Mouse (Mus musculus): ENCODE data around the gene H2-M5. TPM values are rescaled to one million over a fixed set of nuclear protein-coding genes. Genes with fewer than 3 reads are reported as not detected.
A peak's percentile ranks its signal among the peaks of the same experiment; 100 is the strongest.

H2-M5 gene
- polyA plus RNA-seq, 1 experiment from 2014 or later, result 0.86 TPM

GRCm38 (mm10) chr17:37018328-37018727 is 29.0 kb upstream of the H2-M5 start:
- no peak for DNase-seq (ENCODE audit: low spot score)
- H3K9me3 ChIP-seq (ENCODE audit: control insufficient read depth, low read length), result no peaks in the 10 kb centered on the region
- H3K4me1 ChIP-seq (replicated peaks; ENCODE audit: control insufficient read depth, insufficient read depth, low read length), result no peaks in the 10 kb centered on the region
- no peaks in the 10 kb centered on the region for H3K27me3 ChIP-seq (ENCODE audit: control insufficient read depth, insufficient read depth, low read length)
- WGBS, result 75% methylated on average over 3 of the region's 3 CpGs
- H3K27ac ChIP-seq (ENCODE audit: low read depth, low read length), result no peak overlapping the region
- no peak overlapping the region for H3K9ac ChIP-seq (ENCODE audit: low read depth, low read length)
- no peak overlapping the region for H3K4me2 ChIP-seq (replicated peaks; ENCODE audit: low read depth, low read length)
- no peaks in the 10 kb centered on the region for H3K36me3 ChIP-seq (ENCODE audit: control insufficient read depth, insufficient read depth, low read length)
- H3K4me3 ChIP-seq (ENCODE audit: low read depth, low read length), result no peak overlapping the region
- ATAC-seq (ENCODE audit: low FRiP score), result no peak

GRCm38 (mm10) chr17:37016333-37016732 is 27.0 kb upstream of the H2-M5 start:
- H3K27me3 ChIP-seq (ENCODE audit: control insufficient read depth, insufficient read depth, low read length), result no peaks in the 10 kb centered on the region
- no peaks in the 10 kb centered on the region for H3K36me3 ChIP-seq (ENCODE audit: control insufficient read depth, insufficient read depth, low read length)
- no peak overlapping the region for H3K4me2 ChIP-seq (replicated peaks; ENCODE audit: low read depth, low read length)
- H3K4me3 ChIP-seq (ENCODE audit: low read depth, low read length), result no peak overlapping the region
- H3K9ac ChIP-seq (ENCODE audit: low read depth, low read length), result no peak overlapping the region
- no peak overlapping the region for H3K27ac ChIP-seq (ENCODE audit: low read depth, low read length)
- H3K4me1 ChIP-seq (replicated peaks; ENCODE audit: control insufficient read depth, insufficient read depth, low read length), result no peaks in the 10 kb centered on the region
- DNase-seq (ENCODE audit: low spot score) (no peak), ATAC-seq (ENCODE audit: low FRiP score) (no peak)
- H3K9me3 ChIP-seq (ENCODE audit: control insufficient read depth, low read length), result no peaks in the 10 kb centered on the region

- no peaks in the 10 kb centered on the region for H3K9me3 ChIP-seq (ENCODE audit: control insufficient read depth, low read length)
Measured at GRCm38 (mm10) chr17:37012141-37012540, 22.8 kb upstream of the H2-M5 start.

GRCm38 (mm10) chr17:37011719-37012118 is 22.4 kb upstream of the H2-M5 start:
- WGBS, result 81% methylated on average over 3 of the region's 3 CpGs
- H3K9ac ChIP-seq (ENCODE audit: low read depth, low read length), result no peak overlapping the region

More at GRCm38 (mm10) chr17:37012141-37012540, 22.8 kb upstream of the H2-M5 start:
- H3K9ac ChIP-seq (ENCODE audit: low read depth, low read length), result no peak overlapping the region
- H3K36me3 ChIP-seq (ENCODE audit: control insufficient read depth, insufficient read depth, low read length), result peaks cover 2% of the 10 kb centered on the region; the same call in 1 of the 2 replicates
- no peaks in the 10 kb centered on the region for H3K4me1 ChIP-seq (replicated peaks; ENCODE audit: control insufficient read depth, insufficient read depth, low read length)
- H3K4me2 ChIP-seq (replicated peaks; ENCODE audit: low read depth, low read length), result no peak overlapping the region
- no peak overlapping the region for H3K27ac ChIP-seq (ENCODE audit: low read depth, low read length)
- WGBS, result 77% methylated on average over 5 of the region's 5 CpGs
- H3K4me3 ChIP-seq (ENCODE audit: low read depth, low read length), result no peak overlapping the region
- no peak for ATAC-seq (ENCODE audit: low FRiP score)
- no peak for DNase-seq (ENCODE audit: low spot score)
- no peaks in the 10 kb centered on the region for H3K27me3 ChIP-seq (ENCODE audit: control insufficient read depth, insufficient read depth, low read length)

GRCm38 (mm10) chr17:37009460-37010042 is 20.2 kb upstream of the H2-M5 start:
- ATAC-seq (ENCODE audit: low FRiP score), result no peak

More at GRCm38 (mm10) chr17:37011719-37012118, 22.4 kb upstream of the H2-M5 start:
- H3K4me3 ChIP-seq (ENCODE audit: low read depth, low read length), result no peak overlapping the region
- no peak for ATAC-seq (ENCODE audit: low FRiP score)
- H3K27me3 ChIP-seq (ENCODE audit: control insufficient read depth, insufficient read depth, low read length), result no peaks in the 10 kb centered on the region
- H3K27ac ChIP-seq (ENCODE audit: low read depth, low read length), result no peak overlapping the region
- H3K9me3 ChIP-seq (ENCODE audit: control insufficient read depth, low read length), result no peaks in the 10 kb centered on the region
- no peak for DNase-seq (ENCODE audit: low spot score)
- H3K4me1 ChIP-seq (replicated peaks; ENCODE audit: control insufficient read depth, insufficient read depth, low read length), result no peaks in the 10 kb centered on the region
- H3K4me2 ChIP-seq (replicated peaks; ENCODE audit: low read depth, low read length), result no peak overlapping the region
- peaks cover 2% of the 10 kb centered on the region; the same call in 1 of the 2 replicates for H3K36me3 ChIP-seq (ENCODE audit: control insufficient read depth, insufficient read depth, low read length)

GRCm38 (mm10) chr17:37008161-37008560 is 18.8 kb upstream of the H2-M5 start:
- DNase-seq (ENCODE audit: low spot score), result no peak
- H3K4me2 ChIP-seq (replicated peaks; ENCODE audit: low read depth, low read length), result no peak overlapping the region
- H3K9me3 ChIP-seq (ENCODE audit: control insufficient read depth, low read length), result no peaks in the 10 kb centered on the region
- no peak overlapping the region for H3K4me3 ChIP-seq (ENCODE audit: low read depth, low read length)
- 0 out of 2 replicates have a peak, but pooled peaks cover 2% of the 10 kb centered on the region for H3K4me1 ChIP-seq (replicated peaks; ENCODE audit: control insufficient read depth, insufficient read depth, low read length)
- H3K27ac ChIP-seq (ENCODE audit: low read depth, low read length), result no peak overlapping the region
- no peaks in the 10 kb centered on the region for H3K27me3 ChIP-seq (ENCODE audit: control insufficient read depth, insufficient read depth, low read length)
- peaks cover 4% of the 10 kb centered on the region; the same call in 1 of the 2 replicates for H3K36me3 ChIP-seq (ENCODE audit: control insufficient read depth, insufficient read depth, low read length)
- ATAC-seq (ENCODE audit: low FRiP score), result no peak
- no peak overlapping the region for H3K9ac ChIP-seq (ENCODE audit: low read depth, low read length)
- 94% methylated on average over 6 of the region's 6 CpGs for WGBS

More at GRCm38 (mm10) chr17:37009460-37010042, 20.2 kb upstream of the H2-M5 start:
- no peak overlapping the region for H3K4me3 ChIP-seq (ENCODE audit: low read depth, low read length)
- WGBS, result 95% methylated on average over 17 of the region's 17 CpGs
- H3K36me3 ChIP-seq (ENCODE audit: control insufficient read depth, insufficient read depth, low read length), result peaks cover 4% of the 10 kb centered on the region; the same call in 1 of the 2 replicates
- H3K9me3 ChIP-seq (ENCODE audit: control insufficient read depth, low read length), result no peaks in the 10 kb centered on the region
- no peaks in the 10 kb centered on the region for H3K4me1 ChIP-seq (replicated peaks; ENCODE audit: control insufficient read depth, insufficient read depth, low read length)
- no peak overlapping the region for H3K4me2 ChIP-seq (replicated peaks; ENCODE audit: low read depth, low read length)
- DNase-seq (ENCODE audit: low spot score), result no peak
- no peak overlapping the region for H3K27ac ChIP-seq (ENCODE audit: low read depth, low read length)
- no peak overlapping the region for H3K9ac ChIP-seq (ENCODE audit: low read depth, low read length)
- H3K27me3 ChIP-seq (ENCODE audit: control insufficient read depth, insufficient read depth, low read length), result no peaks in the 10 kb centered on the region

GRCm38 (mm10) chr17:37003366-37003765 is 14.0 kb upstream of the H2-M5 start:
- peak overlapping the region; percentile 61 for H3K4me2 ChIP-seq (replicated peaks; ENCODE audit: low read depth, low read length)
- no peak overlapping the region; the same call in 1 of the 2 replicates for H3K27ac ChIP-seq (ENCODE audit: low read depth, low read length)
- ATAC-seq (ENCODE audit: low FRiP score) (peak; percentile 22; the same call in 1 of the 2 replicates), DNase-seq (ENCODE audit: low spot score) (no peak)
- H3K4me3 ChIP-seq (ENCODE audit: low read depth, low read length), result peak overlapping the region; percentile 80
- no peaks in the 10 kb centered on the region for H3K9me3 ChIP-seq (ENCODE audit: control insufficient read depth, low read length)
- peaks cover 2% of the 10 kb centered on the region; the same call in 1 of the 2 replicates for H3K36me3 ChIP-seq (ENCODE audit: control insufficient read depth, insufficient read depth, low read length)
- no peaks in the 10 kb centered on the region for H3K27me3 ChIP-seq (ENCODE audit: control insufficient read depth, insufficient read depth, low read length)
- H3K4me1 ChIP-seq (replicated peaks; ENCODE audit: control insufficient read depth, insufficient read depth, low read length), result 0 out of 2 replicates have a peak, but pooled peaks cover 2% of the 10 kb centered on the region
- 45% methylated on average over 4 of the region's 4 CpGs for WGBS
- peak overlapping the region; percentile 96 for H3K9ac ChIP-seq (ENCODE audit: low read depth, low read length)

GRCm38 (mm10) chr17:37002364-37003330 is 13.3 kb upstream of the H2-M5 start:
- under 1% methylated on average over 49 of the region's 49 CpGs for WGBS
- Histone ChIP-seq H3K9ac (ENCODE audit: low read depth, low read length) (peak overlapping the region; percentile 96), H3K27me3 (ENCODE audit: control insufficient read depth, insufficient read depth, low read length) (no peaks in the 10 kb centered on the region), H3K36me3 (ENCODE audit: control insufficient read depth, insufficient read depth, low read length) (peaks cover 2% of the 10 kb centered on the region; the same call in 1 of the 2 replicates), H3K4me2 (replicated peaks; ENCODE audit: low read depth, low read length) (peak overlapping the region; percentile 61), H3K9me3 (ENCODE audit: control insufficient read depth, low read length) (no peaks in the 10 kb centered on the region), H3K4me3 (ENCODE audit: low read depth, low read length) (peak overlapping the region; percentile 80), H3K4me1 (replicated peaks; ENCODE audit: control insufficient read depth, insufficient read depth, low read length) (0 out of 2 replicates have a peak, but pooled peaks cover 2% of the 10 kb centered on the region), H3K27ac (ENCODE audit: low read depth, low read length) (peak overlapping the region; percentile 93)
- ATAC-seq (ENCODE audit: low FRiP score) (peak; percentile 89), DNase-seq (ENCODE audit: low spot score) (peak; percentile 80)

All from hindbrain, embryonic 11.5 days (tissue).